ENCODE assay signal across 17 mouse cellular contexts in the genomic region with DNA sequence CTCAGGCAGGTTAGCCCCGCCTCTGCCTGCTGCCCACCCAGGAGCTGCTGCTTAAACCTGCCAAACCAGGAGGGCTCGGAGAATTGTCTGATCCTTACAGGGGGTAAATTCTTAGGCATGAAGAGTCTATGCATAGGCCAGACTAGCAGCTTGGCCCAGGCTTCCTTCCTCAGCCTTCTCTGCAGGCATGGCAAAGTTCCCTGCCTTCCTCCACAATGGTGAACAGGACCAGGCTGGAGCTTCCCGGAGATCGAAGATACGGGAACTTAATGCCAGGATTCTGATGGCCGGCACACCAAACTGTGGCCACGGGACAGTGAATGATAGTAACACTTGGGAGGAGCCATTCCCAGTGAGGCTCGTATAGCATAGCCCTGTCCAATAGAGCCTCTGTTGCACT. TPM values are rescaled to one million over a fixed set of nuclear protein-coding genes. Genes with fewer than 3 reads are reported as not detected.
A peak's percentile ranks its signal among the peaks of the same experiment; 100 is the strongest.
DNase-seq lines count a peak whose midpoint lies in the region; ATAC-seq lines count a peak whose summit lies in the region.
"Had no signal": no experiment of that assay in that cellular context is flagged by ENCODE, and none has a peak within 500 bp of the region (broad histone marks: within the 10 kb centered on the region; RNA-seq: fewer than 3 reads in every experiment).

No protein-coding gene starts in this region.

- no peak overlapping the region; the same call in 1 of the 2 replicates for H3K9ac ChIP-seq in intestine, embryonic 16.5 days (ENCODE audit: low read depth, low read length)
- H3K9ac ChIP-seq: heart, embryonic 13.5 days; lung, embryonic 14.5 days had no signal

- peaks cover 42% of the 10 kb centered on the region for H3K4me1 ChIP-seq in heart, embryonic 10.5 days
- peaks cover 63% of the 10 kb centered on the region for H3K4me1 ChIP-seq in megakaryocyte, embryonic 14.5 days
- H3K4me1 ChIP-seq in intestine, embryonic 16.5 days (ENCODE audit: control insufficient read depth, insufficient read depth, low read length) = peaks cover 40% of the 10 kb centered on the region

- no peak for ATAC-seq in megakaryocyte, adult 5-6 weeks (ENCODE audit: poor library complexity, severe bottlenecking)
- ATAC-seq in intestine, embryonic 16.5 days = no peak
- ATAC-seq: CD4-positive, CD25-positive, alpha-beta regulatory T cell, adult 4 months had no signal

- peak overlapping the region; percentile 37; the same call in 1 of the 2 replicates for H3K27ac ChIP-seq in heart, embryonic 10.5 days
- H3K27ac ChIP-seq in intestine, embryonic 16.5 days (ENCODE audit: low read length) = 0 out of 2 replicates have a peak overlapping the region, but pooled peaks have one; percentile 45
- peak overlapping the region; percentile 93 for H3K27ac ChIP-seq in macrophage
- H3K27ac ChIP-seq: heart, embryonic 13.5 days; stomach, postnatal 0 days had no signal

- H3K4me2 ChIP-seq in intestine, embryonic 16.5 days (ENCODE audit: low read depth, low read length) = no peak overlapping the region
- H3K4me2 ChIP-seq: heart, embryonic 13.5 days; lung, embryonic 14.5 days had no signal

- no peak for DNase-seq in heart, embryonic 10.5 days (ENCODE audit: low spot score)
- DNase-seq in heart, postnatal 14 days = no peak
- no peak for DNase-seq in thymus, postnatal 10 days (ENCODE audit: low spot score in 2 of 2)
- DNase-seq: adrenal gland, postnatal 25 days; embryo, embryonic 11 days; gastrocnemius, postnatal 36 days; kidney, postnatal 25 days; left cerebral cortex, postnatal 4 days; thymus, postnatal 25 days had no signal

- H3K36me3 ChIP-seq in heart, embryonic 10.5 days = peaks cover 48% of the 10 kb centered on the region
- H3K36me3 ChIP-seq in megakaryocyte, embryonic 14.5 days (replicated peaks; ENCODE audit: low read length) = peaks cover 52% of the 10 kb centered on the region
- H3K36me3 ChIP-seq in intestine, embryonic 16.5 days (ENCODE audit: control insufficient read depth, insufficient read depth, low read length) = peaks cover 19% of the 10 kb centered on the region
- peaks cover 46% of the 10 kb centered on the region for H3K36me3 ChIP-seq in macrophage (ENCODE audit: inconsistent target)

- H3K9me3 ChIP-seq in heart, embryonic 10.5 days = no peaks in the 10 kb centered on the region
- H3K9me3 ChIP-seq in megakaryocyte, embryonic 14.5 days = no peaks in the 10 kb centered on the region
- no peaks in the 10 kb centered on the region for H3K9me3 ChIP-seq in intestine, embryonic 16.5 days (ENCODE audit: control insufficient read depth, low read length)
- H3K9me3 ChIP-seq: heart, embryonic 13.5 days had no signal

- H3K79me2 ChIP-seq in macrophage (ENCODE audit: inconsistent target) = peaks cover 50% of the 10 kb centered on the region

- H3K4me3 ChIP-seq in heart, embryonic 10.5 days = no peak overlapping the region
- H3K4me3 ChIP-seq in megakaryocyte, embryonic 14.5 days (replicated peaks) = peak overlapping the region; percentile 91
- H3K4me3 ChIP-seq in intestine, embryonic 16.5 days (ENCODE audit: low read length) = no peak overlapping the region
- peak overlapping the region; percentile 73 for H3K4me3 ChIP-seq in macrophage (ENCODE audit: inconsistent target)
- H3K4me3 ChIP-seq: heart, embryonic 13.5 days had no signal

- H3K27me3 ChIP-seq in heart, embryonic 10.5 days (ENCODE audit: insufficient read depth, poor library complexity, severe bottlenecking) = no peaks in the 10 kb centered on the region
- H3K27me3 ChIP-seq in megakaryocyte, embryonic 14.5 days (replicated peaks) = peaks cover 2% of the 10 kb centered on the region
- no peaks in the 10 kb centered on the region for H3K27me3 ChIP-seq in intestine, embryonic 16.5 days (replicated peaks; ENCODE audit: control insufficient read depth, insufficient read depth, low read length)
- H3K27me3 ChIP-seq: heart, embryonic 13.5 days had no signal

- intact Hi-C loops in heart, postnatal 14 days (cut with DNase I) = no loop called here

- WGBS in heart, embryonic 10.5 days = 76% methylated on average over 8 of the region's 8 CpGs
- 67% methylated on average over 8 of the region's 8 CpGs for WGBS in intestine, embryonic 16.5 days
- 61% methylated on average over 8 of the region's 8 CpGs for WGBS in macrophage (ENCODE audit: missing documents)

RNA-seq across cellular contexts. Expression of a gene that starts 30.4 kb away (rescaled TPM):
- 13.0 and 21.7 TPM in 2 replicates for polyA plus RNA-seq in heart, embryonic 10.5 days (2016; fragmentation: Nextera tagmentation; extraction: Ambion mirVana)
- total RNA-seq in heart, postnatal 14 days (2021) = 10 to 100 TPM; 34.1 to 39.0 TPM
- polyA plus RNA-seq in megakaryocyte, embryonic 14.5 days (2012; ENCODE audit: insufficient read depth, low replicate concordance) = 68.6 and 71.5 TPM in 2 replicates
- total RNA-seq in megakaryocyte, adult 5-6 weeks (2015) = 37.6 and 38.3 TPM in 2 replicates
- total RNA-seq in megakaryocyte, adult 5-6 weeks (2017) = 15.8 and 18.2 TPM in 2 replicates
- 21.4 and 23.9 TPM in 2 replicates for polyA plus RNA-seq in intestine, embryonic 16.5 days (2015; fragmentation: Nextera tagmentation; extraction: Ambion mirVana)
- 100 to 1,000 TPM in 9 of 26 experiments, 10 to 100 TPM in 15, 1 to 10 TPM in 2; 7.1 to 211 (median 71.2) TPM for total RNA-seq in macrophage (2018; cell fraction: chromatin; rRNA removed)
- 100 to 1,000 TPM in 8 of 26 experiments, 10 to 100 TPM in 18; 40.1 to 134 (median 75.9) TPM for total RNA-seq in macrophage (2018; cell fraction: cytosol; rRNA removed)
- 100 to 1,000 TPM in 4 of 26 experiments, 10 to 100 TPM in 22; 13.7 to 170 (median 59.2) TPM for total RNA-seq in macrophage (2018; cell fraction: nucleus; rRNA removed)
- polyA plus RNA-seq in macrophage (2018) = 36.3 to 96.0 TPM (median 65.2 TPM) in 3 replicates

RNA-seq across cellular contexts. Expression of a gene that starts 30.8 kb away (rescaled TPM):
- polyA plus RNA-seq in heart, embryonic 10.5 days (2016; fragmentation: Nextera tagmentation; extraction: Ambion mirVana) = 0.15 and 0.24 TPM in 2 replicates
- total RNA-seq in heart, postnatal 14 days (2021) = under 1 TPM in 1 of 2 experiments, not detected in 1; 0.15 TPM
- polyA plus RNA-seq in megakaryocyte, embryonic 14.5 days (2012; ENCODE audit: insufficient read depth, low replicate concordance) = 0.94 and 5.8 TPM in 2 replicates
- total RNA-seq in megakaryocyte, adult 5-6 weeks (2015) = 0.18 and 0.98 TPM in 2 replicates
- total RNA-seq in megakaryocyte, adult 5-6 weeks (2017) = 0.11 and 0.45 TPM in 2 replicates
- 0.17 and 0.27 TPM in 2 replicates for polyA plus RNA-seq in intestine, embryonic 16.5 days (2015; fragmentation: Nextera tagmentation; extraction: Ambion mirVana)
- 1 to 10 TPM in 4 of 26 experiments, under 1 TPM in 13, not detected in 9; 0.29 to 1.5 (median 0.84) TPM for total RNA-seq in macrophage (2018; cell fraction: chromatin; rRNA removed)
- total RNA-seq in macrophage (2018; cell fraction: cytosol; rRNA removed) = under 1 TPM; 0.19 to 0.81 (median 0.41) TPM
- total RNA-seq in macrophage (2018; cell fraction: nucleus; rRNA removed) = 1 to 10 TPM in 1 of 26 experiments, under 1 TPM in 14, not detected in 11; 0.33 to 1.1 (median 0.64) TPM
- polyA plus RNA-seq in macrophage (2018) = 0.37 to 0.52 TPM in 2 of 3 replicates, not detected in the other

RNA-seq across cellular contexts. Expression of a gene that starts 47.1 kb away (rescaled TPM):
- polyA plus RNA-seq in heart, embryonic 10.5 days (2016; fragmentation: Nextera tagmentation; extraction: Ambion mirVana) = 4.2 and 5.9 TPM in 2 replicates
- total RNA-seq in heart, postnatal 14 days (2021) = 10 to 100 TPM in 1 of 2 experiments, 1 to 10 TPM in 1; 8.7 to 16.4 TPM
- polyA plus RNA-seq in megakaryocyte, embryonic 14.5 days (2012; ENCODE audit: insufficient read depth, low replicate concordance) = 3.0 and 5.3 TPM in 2 replicates
- 31.7 and 36.8 TPM in 2 replicates for total RNA-seq in megakaryocyte, adult 5-6 weeks (2015)
- 44.1 and 60.5 TPM in 2 replicates for total RNA-seq in megakaryocyte, adult 5-6 weeks (2017)
- 6.9 and 7.6 TPM in 2 replicates for polyA plus RNA-seq in intestine, embryonic 16.5 days (2015; fragmentation: Nextera tagmentation; extraction: Ambion mirVana)
- 100 to 1,000 TPM in 25 of 26 experiments, 10 to 100 TPM in 1; 86.6 to 485 (median 263) TPM for total RNA-seq in macrophage (2018; cell fraction: chromatin; rRNA removed)
- total RNA-seq in macrophage (2018; cell fraction: cytosol; rRNA removed) = 10 to 100 TPM; 34.2 to 96.4 (median 63.3) TPM
- total RNA-seq in macrophage (2018; cell fraction: nucleus; rRNA removed) = 100 to 1,000 TPM in 25 of 26 experiments, 10 to 100 TPM in 1; 99.8 to 297 (median 210) TPM
- polyA plus RNA-seq in macrophage (2018) = 25.5 to 66.8 TPM (median 27.4 TPM) in 3 replicates

RNA-seq across cellular contexts. Expression of a gene that starts 54.3 kb away (rescaled TPM):
- 11.0 and 11.2 TPM in 2 replicates for polyA plus RNA-seq in heart, embryonic 10.5 days (2016; fragmentation: Nextera tagmentation; extraction: Ambion mirVana)
- total RNA-seq in heart, postnatal 14 days (2021) = 10 to 100 TPM; 15.1 to 18.3 TPM
- polyA plus RNA-seq in megakaryocyte, embryonic 14.5 days (2012; ENCODE audit: insufficient read depth, low replicate concordance) = 30.9 and 35.5 TPM in 2 replicates
- total RNA-seq in megakaryocyte, adult 5-6 weeks (2015) = 1.5 and 3.0 TPM in 2 replicates
- 2.2 and 3.2 TPM in 2 replicates for total RNA-seq in megakaryocyte, adult 5-6 weeks (2017)
- 12.7 and 12.8 TPM in 2 replicates for polyA plus RNA-seq in intestine, embryonic 16.5 days (2015; fragmentation: Nextera tagmentation; extraction: Ambion mirVana)
- total RNA-seq in macrophage (2018; cell fraction: chromatin; rRNA removed) = 1 to 10 TPM in 25 of 26 experiments, under 1 TPM in 1; 0.88 to 7.9 (median 2.9) TPM
- total RNA-seq in macrophage (2018; cell fraction: cytosol; rRNA removed) = 1 to 10 TPM in 25 of 26 experiments, under 1 TPM in 1; 0.72 to 5.7 (median 4.2) TPM
- total RNA-seq in macrophage (2018; cell fraction: nucleus; rRNA removed) = 10 to 100 TPM in 1 of 26 experiments, 1 to 10 TPM in 25; 1.4 to 10.7 (median 3.8) TPM
- 4.5 to 4.9 TPM (median 4.8 TPM) in 3 replicates for polyA plus RNA-seq in macrophage (2018)

RNA-seq across cellular contexts. Expression of a gene that starts 54.5 kb away (rescaled TPM):
- 47.1 and 49.4 TPM in 2 replicates for polyA plus RNA-seq in heart, embryonic 10.5 days (2016; fragmentation: Nextera tagmentation; extraction: Ambion mirVana)
- 10 to 100 TPM; 20.4 to 22.5 TPM for total RNA-seq in heart, postnatal 14 days (2021)
- 23.6 and 74.7 TPM in 2 replicates for polyA plus RNA-seq in megakaryocyte, embryonic 14.5 days (2012; ENCODE audit: insufficient read depth, low replicate concordance)
- total RNA-seq in megakaryocyte, adult 5-6 weeks (2015) = 7.7 and 7.9 TPM in 2 replicates
- total RNA-seq in megakaryocyte, adult 5-6 weeks (2017) = 21.3 and 22.6 TPM in 2 replicates
- 50.8 and 51.4 TPM in 2 replicates for polyA plus RNA-seq in intestine, embryonic 16.5 days (2015; fragmentation: Nextera tagmentation; extraction: Ambion mirVana)
- total RNA-seq in macrophage (2018; cell fraction: chromatin; rRNA removed) = 10 to 100 TPM; 31.5 to 89.7 (median 50.6) TPM
- total RNA-seq in macrophage (2018; cell fraction: cytosol; rRNA removed) = 10 to 100 TPM; 23.7 to 34.9 (median 30.4) TPM
- 10 to 100 TPM; 26.2 to 49.3 (median 33.7) TPM for total RNA-seq in macrophage (2018; cell fraction: nucleus; rRNA removed)
- 21.7 to 39.1 TPM (median 25.0 TPM) in 3 replicates for polyA plus RNA-seq in macrophage (2018)

Comparison
In these comparisons a context has a peak if more than half of its experiments do, and no peak if none do; other contexts are left out.
1. H3K27ac ChIP-seq: peak in every context shown above with its lines; median percentile 93 in macrophage; 45 in intestine, embryonic 16.5 days; 37 in heart, embryonic 10.5 days.
2. H3K4me3 ChIP-seq: peak in megakaryocyte, embryonic 14.5 days (single experiment) and macrophage (single experiment); none in heart, embryonic 10.5 days (single experiment) and intestine, embryonic 16.5 days (single experiment).